Mouse (Mus musculus) limb, embryonic 14.5 days (tissue): ENCODE results near the gene Gm17545. TPM values are rescaled to one million over a fixed set of nuclear protein-coding genes. Genes with fewer than 3 reads are reported as not detected.

ENCODE experiments used
- ATAC-seq: fragments of 200-750 bp; cut with Nextera tagmentation; 2 replicates; pipeline ENCODE4 v1.8.0; 2017; ENCODE audit warnings: low read depth, moderate number of reproducible peaks, moderate TSS enrichment; ENCODE audit not compliant: low FRiP score
- DNase-seq: peaks from one replicate; pipeline ENCODE4 v3.0.0-alpha.2; 2015; ENCODE audit warnings: low spot score
- H3K27ac ChIP-seq: fragments of 300-500 bp; sonication (generic); replicated peaks from 2 replicates; pipeline ENCODE4 v1.5.1; 2014; ENCODE audit warnings: low read depth, mild to moderate bottlenecking, low read length, moderate library complexity, mixed read lengths
- H3K27me3 ChIP-seq: fragments of 300-500 bp; sonication (generic); 2 replicates; pipeline ENCODE4 v1.6.1; 2014; ENCODE audit warnings: low read length, mixed read lengths; ENCODE audit not compliant: control insufficient read depth, insufficient read depth
- H3K36me3 ChIP-seq: fragments of 300-500 bp; sonication (generic); 2 replicates; pipeline ENCODE4 v1.6.1; 2014; ENCODE audit warnings: mild to moderate bottlenecking, low read length, moderate library complexity, mixed read lengths; ENCODE audit not compliant: control insufficient read depth, insufficient read depth
- H3K4me1 ChIP-seq: fragments of 300-500 bp; sonication (generic); 2 replicates; pipeline ENCODE4 v1.6.1; 2014; ENCODE audit warnings: antibody characterized with exemption, low read length, mixed read lengths; ENCODE audit not compliant: control insufficient read depth, insufficient read depth
- H3K4me2 ChIP-seq: fragments of 300-500 bp; sonication (generic); replicated peaks from 2 replicates; pipeline ENCODE4 v1.6.1; 2014; ENCODE audit warnings: low read depth, mild to moderate bottlenecking, low read length, moderate library complexity; ENCODE audit not compliant: severe bottlenecking
- H3K4me3 ChIP-seq: fragments of 300-500 bp; sonication (generic); replicated peaks from 2 replicates; pipeline ENCODE4 v1.5.1; 2014; ENCODE audit warnings: low read length
- H3K9ac ChIP-seq: fragments of 300-500 bp; sonication (generic); 2 replicates; pipeline ENCODE4 v1.6.1; 2014; ENCODE audit warnings: mild to moderate bottlenecking, low read depth, low read length, moderate library complexity; ENCODE audit not compliant: severe bottlenecking
- H3K9me3 ChIP-seq: fragments of 300-500 bp; sonication (generic); 2 replicates; pipeline ENCODE4 v1.6.1; 2016; ENCODE audit warnings: low read length; ENCODE audit not compliant: control insufficient read depth
- POLR2A ChIP-seq: fragments of 200-500 bp; IDR thresholded peaks from 2 replicates; pipeline ENCODE4 v1.8.0; 2012; ENCODE audit warnings: inconsistent platforms, mild to moderate bottlenecking, moderate library complexity, borderline replicate concordance; ENCODE audit not compliant: insufficient read depth, insufficient read length; ENCODE audit errors: extremely low read depth
- WGBS: fragments of 180-500 bp; shearing (Covaris S2); extraction: QIAGEN DNeasy Blood & Tissue Kit; methylation state at CpG from one replicate; pipeline ENCODE4 v1.1.7; 2014; 5-methylcytosine and 5-hydroxymethylcytosine counted together
- polyA plus RNA-seq, 2 experiments: library from polyadenylated mRNA; depleted of rRNA in 1 of 2; stranded (reverse) in 1 of 2; unstranded in 1 of 2; fragments of >200 nt; fragmentation: Nextera tagmentation in 1 of 2; extraction: Ambion mirVana in 1 of 2; gene quantifications; 2 replicates each; pipeline versions ENCODE4 v1.2.1 to v1.2.3; 2012 to 2014

Gm17545 gene
- polyA plus RNA-seq, 2 experiments = not detected

GRCm38 (mm10) chr9:22486211-22486610 is 32.1 kb downstream of the Gm17545 start:
- no peak for ATAC-seq
- TF ChIP-seq POLR2A = no peak
- no peak overlapping the region for H3K27ac ChIP-seq
- H3K36me3 ChIP-seq = no peaks in the 10 kb centered on the region
- H3K27me3 ChIP-seq = no peaks in the 10 kb centered on the region
- WGBS = 91% methylated on average over 7 of the region's 7 CpGs
- no peak overlapping the region for H3K9ac ChIP-seq
- H3K4me1 ChIP-seq = no peaks in the 10 kb centered on the region
- no peak for DNase-seq
- H3K4me2 ChIP-seq = no peak overlapping the region
- no peak overlapping the region for H3K4me3 ChIP-seq
- H3K9me3 ChIP-seq = no peaks in the 10 kb centered on the region

- H3K27ac ChIP-seq = no peak overlapping the region
- no peak overlapping the region for H3K4me3 ChIP-seq
- DNase-seq (no peak), ATAC-seq (no peak)
- H3K9ac ChIP-seq = no peak overlapping the region
- no peaks in the 10 kb centered on the region; the same call in 1 of the 2 replicates for H3K36me3 ChIP-seq
- H3K4me1 ChIP-seq = no peaks in the 10 kb centered on the region
- TF ChIP-seq POLR2A = no peak
- H3K27me3 ChIP-seq = no peaks in the 10 kb centered on the region
- no peak overlapping the region for H3K4me2 ChIP-seq
- no peaks in the 10 kb centered on the region for H3K9me3 ChIP-seq
- 34% methylated on average over 9 of the region's 9 CpGs for WGBS
Observed at GRCm38 (mm10) chr9:22488963-22489362, 34.9 kb downstream of the Gm17545 start.

GRCm38 (mm10) chr9:22494203-22494807 is 40.2 kb downstream of the Gm17545 start:
- no peaks in the 10 kb centered on the region for H3K4me1 ChIP-seq
- no peak overlapping the region for H3K9ac ChIP-seq
- no peak for DNase-seq
- H3K9me3 ChIP-seq = no peaks in the 10 kb centered on the region
- H3K4me2 ChIP-seq = no peak overlapping the region
- no peak overlapping the region for H3K4me3 ChIP-seq
- 82% methylated on average over 9 of the region's 9 CpGs for WGBS
- H3K36me3 ChIP-seq = no peaks in the 10 kb centered on the region; the same call in 1 of the 2 replicates
- ATAC-seq = no peak
- H3K27me3 ChIP-seq = no peaks in the 10 kb centered on the region
- TF ChIP-seq POLR2A = no peak
- H3K27ac ChIP-seq = no peak overlapping the region

GRCm38 (mm10) chr9:22495133-22495532 is 41.0 kb downstream of the Gm17545 start:
- Histone ChIP-seq H3K9me3 (no peaks in the 10 kb centered on the region), H3K27me3 (no peaks in the 10 kb centered on the region), H3K4me1 (no peaks in the 10 kb centered on the region), H3K27ac (no peak overlapping the region), H3K9ac (no peak overlapping the region), H3K4me2 (no peak overlapping the region), H3K4me3 (no peak overlapping the region), H3K36me3 (no peaks in the 10 kb centered on the region; the same call in 1 of the 2 replicates)
- no peak for TF ChIP-seq POLR2A
- 94% methylated on average over 2 of the region's 2 CpGs for WGBS
- no peak for ATAC-seq
- no peak for DNase-seq

- Histone ChIP-seq H3K4me3 (no peak overlapping the region), H3K4me1 (no peaks in the 10 kb centered on the region), H3K9ac (no peak overlapping the region), H3K27me3 (no peaks in the 10 kb centered on the region), H3K4me2 (no peak overlapping the region), H3K9me3 (no peaks in the 10 kb centered on the region), H3K36me3 (no peaks in the 10 kb centered on the region), H3K27ac (no peak overlapping the region)
- 87% methylated on average over 6 of the region's 6 CpGs for WGBS
- no peak for ATAC-seq
- TF ChIP-seq POLR2A = no peak
- DNase-seq = no peak
Observed at GRCm38 (mm10) chr9:22497021-22497767, 43.1 kb downstream of the Gm17545 start.
